31 mouse cellular contexts compared by ENCODE assay signal in the genomic region with DNA sequence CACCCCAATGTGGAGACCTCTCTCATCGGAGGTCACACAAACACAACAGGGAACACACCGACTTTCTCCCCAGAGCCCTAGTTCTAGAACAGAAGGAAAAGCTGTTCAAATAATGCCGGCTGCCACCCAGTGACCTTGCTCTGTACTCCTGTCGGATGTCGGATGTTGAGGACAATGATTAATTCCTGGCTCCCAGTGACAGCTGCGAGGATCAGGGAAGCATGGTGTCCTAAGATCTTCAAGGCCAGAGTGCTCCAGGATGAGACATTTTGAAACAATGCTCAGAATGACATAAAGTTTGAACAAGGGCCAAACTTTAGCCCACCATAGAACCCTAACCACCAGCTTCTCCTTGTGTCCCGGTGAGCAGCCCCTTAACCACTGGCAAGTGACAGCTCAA. TPM values are rescaled to one million over a fixed set of nuclear protein-coding genes. Genes with fewer than 3 reads are reported as not detected.
DNase-seq lines count a peak whose midpoint lies in the region; ATAC-seq lines count a peak whose summit lies in the region.
"Had no signal": no experiment of that assay in that cellular context is flagged by ENCODE, and none has a peak within 500 bp of the region (broad histone marks: within the 10 kb centered on the region; RNA-seq: fewer than 3 reads in every experiment).

No protein-coding gene starts in this region.

- ATAC-seq in kidney, embryonic 15.5 days (replicated peaks; ENCODE audit: low FRiP score), result no peak
- no peak for ATAC-seq in frontal cortex, adult (ENCODE audit: low TSS enrichment)
- ATAC-seq: forebrain, embryonic 16.5 days; hindbrain, embryonic 16.5 days had no signal

- H3K27me3 ChIP-seq in kidney, embryonic 15.5 days, result no peaks in the 10 kb centered on the region
- H3K27me3 ChIP-seq: embryonic facial prominence, embryonic 13.5 days; midbrain, embryonic 12.5 days had no signal

- H3K36me3 ChIP-seq in kidney, embryonic 15.5 days, result no peaks in the 10 kb centered on the region
- H3K36me3 ChIP-seq: embryonic facial prominence, embryonic 13.5 days; G1E; midbrain, embryonic 12.5 days had no signal

- H3K9me3 ChIP-seq in kidney, embryonic 15.5 days (replicated peaks), result no peaks in the 10 kb centered on the region
- H3K9me3 ChIP-seq: embryonic facial prominence, embryonic 13.5 days; midbrain, embryonic 12.5 days had no signal

- H3K4me3 ChIP-seq in kidney, embryonic 15.5 days (replicated peaks), result no peak overlapping the region
- H3K4me3 ChIP-seq: embryonic facial prominence, embryonic 13.5 days; midbrain, embryonic 12.5 days had no signal

- peak; percentile 50 for DNase-seq in adrenal gland, adult 2 months
- no peak for DNase-seq in adrenal gland, adult 18-20 months (ENCODE audit: low spot score in 2 of 2)
- peak; percentile 20 for DNase-seq in kidney, postnatal 14 days
- peak; percentile 57 for DNase-seq in adrenal gland, adult 8-10 months
- peak; percentile 19 for DNase-seq in embryo, embryonic 11 days
- no peak for DNase-seq in frontal cortex, postnatal 36 days (ENCODE audit: low spot score in 2 of 2)
- DNase-seq: cerebellum, adult 2 months; cerebellum, postnatal 36 days; heart, postnatal 10 days; right cerebral cortex, postnatal 14 days; spleen, adult 18-20 months had no signal

- no peak overlapping the region for H3K27ac ChIP-seq in kidney, embryonic 15.5 days
- H3K27ac ChIP-seq: embryonic facial prominence, embryonic 13.5 days; liver, embryonic 14.5 days; macrophage; midbrain, embryonic 12.5 days had no signal

- H3K4me2 ChIP-seq in kidney, embryonic 15.5 days, result no peak overlapping the region
- H3K4me2 ChIP-seq: embryonic facial prominence, embryonic 13.5 days; heart, embryonic 11.5 days; midbrain, embryonic 12.5 days had no signal

- 35% methylated on average over 7 of the region's 7 CpGs for WGBS in kidney, embryonic 15.5 days

- H3K4me1 ChIP-seq in kidney, embryonic 15.5 days, result no peaks in the 10 kb centered on the region
- H3K4me1 ChIP-seq: embryonic facial prominence, embryonic 13.5 days; midbrain, embryonic 12.5 days had no signal

- H3K9ac ChIP-seq in kidney, embryonic 15.5 days, result no peak overlapping the region
- H3K9ac ChIP-seq: embryonic facial prominence, embryonic 13.5 days; liver, embryonic 14.5 days; midbrain, embryonic 12.5 days had no signal

RNA-seq across cellular contexts. Expression of gene Serpina1f, which starts 8.3 kb away (rescaled TPM):
- not detected for total RNA-seq in adrenal gland, adult 2 months (2021)
- not detected in 2 replicates for polyA plus RNA-seq in adrenal gland, adult 2 months (2012; rRNA removed)
- not detected for total RNA-seq in adrenal gland, adult 18-20 months (2021)
- not detected in 2 replicates for polyA plus RNA-seq in kidney, embryonic 15.5 days (2015; fragmentation: Nextera tagmentation; extraction: Ambion mirVana)
- total RNA-seq in adrenal gland, adult 8-10 months (2022), result not detected
- total RNA-seq: gastrocnemius, adult 8-10 months; granulocyte monocyte progenitor cell, adult 5-6 weeks; heart, postnatal 10 days; layer of hippocampus, postnatal 10 days; left cerebral cortex, adult 8-10 months had no signal
- polyA plus RNA-seq: cerebellum, adult 2 months; embryonic facial prominence, embryonic 13.5 days; forebrain, embryonic 16.5 days; G1E; heart, embryonic 11.5 days; hindbrain, embryonic 16.5 days; limb, embryonic 11.5 days; liver, embryonic 14.5 days; lung, embryonic 16.5 days; macrophage; midbrain, embryonic 12.5 days; neural tube, embryonic 14.5 days; thymus, postnatal 0 days; urinary bladder, adult 2 months had no signal

RNA-seq across cellular contexts. Expression of gene Serpina16, which starts 11.1 kb away (rescaled TPM):
- not detected for total RNA-seq in adrenal gland, adult 2 months (2021)
- 0.10 TPM in 1 of 2 replicates, not detected in the other for polyA plus RNA-seq in adrenal gland, adult 2 months (2012; rRNA removed)
- not detected for total RNA-seq in adrenal gland, adult 18-20 months (2021)
- polyA plus RNA-seq in kidney, embryonic 15.5 days (2015; fragmentation: Nextera tagmentation; extraction: Ambion mirVana), result not detected in 2 replicates
- total RNA-seq in adrenal gland, adult 8-10 months (2022), result under 1 TPM in 1 of 4 experiments, not detected in 3; 0.30 TPM
- total RNA-seq: G1E; gastrocnemius, adult 8-10 months; granulocyte monocyte progenitor cell, adult 5-6 weeks; heart, postnatal 10 days; layer of hippocampus, postnatal 10 days; left cerebral cortex, adult 8-10 months had no signal
- polyA plus RNA-seq: cerebellum, adult 2 months; embryonic facial prominence, embryonic 13.5 days; forebrain, embryonic 16.5 days; G1E; heart, embryonic 11.5 days; hindbrain, embryonic 16.5 days; limb, embryonic 11.5 days; lung, embryonic 16.5 days; macrophage; midbrain, embryonic 12.5 days; neural tube, embryonic 14.5 days; thymus, postnatal 0 days; urinary bladder, adult 2 months had no signal

RNA-seq across cellular contexts. Expression of gene Serpina6, which starts 30.0 kb away (rescaled TPM):
- 1 to 10 TPM; 1.7 to 5.4 TPM for total RNA-seq in adrenal gland, adult 2 months (2021)
- polyA plus RNA-seq in adrenal gland, adult 2 months (2012; rRNA removed), result 0.27 and 1.3 TPM in 2 replicates
- total RNA-seq in adrenal gland, adult 18-20 months (2021), result 1 to 10 TPM in 1 of 2 experiments, under 1 TPM in 1; 0.73 to 7.0 TPM
- 11.9 and 29.8 TPM in 2 replicates for polyA plus RNA-seq in kidney, embryonic 15.5 days (2015; fragmentation: Nextera tagmentation; extraction: Ambion mirVana)
- 10 to 100 TPM in 1 of 4 experiments, 1 to 10 TPM in 1, under 1 TPM in 2; 0.56 to 12.4 (median 4.6) TPM for total RNA-seq in adrenal gland, adult 8-10 months (2022)
- total RNA-seq: G1E; gastrocnemius, adult 8-10 months; granulocyte monocyte progenitor cell, adult 5-6 weeks; heart, postnatal 10 days; layer of hippocampus, postnatal 10 days; left cerebral cortex, adult 8-10 months had no signal
- polyA plus RNA-seq: cerebellum, adult 2 months; embryonic facial prominence, embryonic 13.5 days; forebrain, embryonic 16.5 days; G1E; hindbrain, embryonic 16.5 days; large intestine, adult 2 months; macrophage; midbrain, embryonic 12.5 days; urinary bladder, adult 2 months had no signal

RNA-seq across cellular contexts. Expression of gene Serpina10, which starts 55.8 kb away (rescaled TPM):
- under 1 TPM in 1 of 2 experiments, not detected in 1; 0.46 TPM for total RNA-seq in adrenal gland, adult 2 months (2021)
- polyA plus RNA-seq in adrenal gland, adult 2 months (2012; rRNA removed), result not detected in 2 replicates
- total RNA-seq in adrenal gland, adult 18-20 months (2021), result not detected
- 1.1 and 1.4 TPM in 2 replicates for polyA plus RNA-seq in kidney, embryonic 15.5 days (2015; fragmentation: Nextera tagmentation; extraction: Ambion mirVana)
- under 1 TPM in 3 of 4 experiments, not detected in 1; 0.25 to 0.61 (median 0.27) TPM for total RNA-seq in adrenal gland, adult 8-10 months (2022)
- total RNA-seq: gastrocnemius, adult 8-10 months; granulocyte monocyte progenitor cell, adult 5-6 weeks; heart, postnatal 10 days; layer of hippocampus, postnatal 10 days; left cerebral cortex, adult 8-10 months had no signal
- polyA plus RNA-seq: cerebellum, adult 2 months; G1E; lung, embryonic 16.5 days; macrophage; midbrain, embryonic 12.5 days; neural tube, embryonic 14.5 days; urinary bladder, adult 2 months had no signal

Comparison
In these comparisons a context has a peak if more than half of its experiments do, and no peak if none do; other contexts are left out.
1. DNase-seq: peak in adrenal gland, adult 2 months (single experiment), kidney, postnatal 14 days (single experiment), adrenal gland, adult 8-10 months (single experiment) and embryo, embryonic 11 days (single experiment); none in adrenal gland, adult 18-20 months (0 of 2) and frontal cortex, postnatal 36 days (0 of 2).